Comparison of ENCODE assay signal across 22 mouse cellular contexts in the genomic region with DNA sequence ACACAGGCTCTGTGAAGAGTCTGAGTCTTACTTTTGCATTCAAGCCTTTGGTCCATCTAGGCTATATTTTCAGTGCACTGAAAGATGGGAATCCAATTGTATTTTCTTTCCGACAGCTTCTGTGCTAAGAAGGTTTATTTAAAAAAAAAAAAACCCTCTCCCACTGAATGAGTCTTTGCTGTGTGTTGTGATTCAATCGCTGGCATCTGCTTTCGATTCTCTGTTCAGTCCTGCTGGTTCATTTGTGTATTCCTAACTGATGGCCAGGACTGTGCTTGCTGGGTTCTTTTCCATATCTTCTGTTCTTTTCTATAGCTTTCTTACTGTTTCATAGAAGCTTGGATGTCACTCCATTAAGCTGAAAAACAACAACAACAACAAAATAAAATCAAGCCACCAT.
A peak's percentile ranks its signal among the peaks of the same experiment; 100 is the strongest.
DNase-seq lines count a peak whose midpoint lies in the region; ATAC-seq and TF ChIP-seq lines count a peak whose summit lies in the region.
"Had no signal": no experiment of that assay in that cellular context is flagged by ENCODE, and none has a peak within 500 bp of the region (broad histone marks: within the 10 kb centered on the region; RNA-seq: fewer than 3 reads in every experiment).

No protein-coding gene starts in this region.

- peak overlapping the region; percentile 79; the same call in 1 of the 2 replicates for H3K27ac ChIP-seq in cerebellum, adult 2 months (ENCODE audit: insufficient read depth, low read length)
- no peak overlapping the region for H3K27ac ChIP-seq in embryonic facial prominence, embryonic 11.5 days (replicated peaks; ENCODE audit: low read depth, low read length)
- no peak overlapping the region for H3K27ac ChIP-seq in embryonic facial prominence, embryonic 10.5 days (replicated peaks)
- no peak overlapping the region for H3K27ac ChIP-seq in midbrain, embryonic 11.5 days (ENCODE audit: low read depth, low read length)
- H3K27ac ChIP-seq in midbrain, embryonic 13.5 days: no peak overlapping the region
- no peak overlapping the region for H3K27ac ChIP-seq in hindbrain, embryonic 16.5 days (ENCODE audit: low read depth, low read length)
- H3K27ac ChIP-seq: forebrain, embryonic 10.5 days; forebrain, embryonic 13.5 days; heart, embryonic 15.5 days; hindbrain, embryonic 14.5 days had no signal

- no peaks in the 10 kb centered on the region for H3K9me3 ChIP-seq in embryonic facial prominence, embryonic 11.5 days (replicated peaks; ENCODE audit: control insufficient read depth, low read length)
- H3K9me3 ChIP-seq in embryonic facial prominence, embryonic 10.5 days: no peaks in the 10 kb centered on the region
- H3K9me3 ChIP-seq in midbrain, embryonic 11.5 days (ENCODE audit: control insufficient read depth, low read length): no peaks in the 10 kb centered on the region
- H3K9me3 ChIP-seq in midbrain, embryonic 13.5 days: no peaks in the 10 kb centered on the region
- no peaks in the 10 kb centered on the region for H3K9me3 ChIP-seq in hindbrain, embryonic 16.5 days (ENCODE audit: control insufficient read depth, low read length)
- H3K9me3 ChIP-seq: forebrain, embryonic 10.5 days; forebrain, embryonic 13.5 days; heart, embryonic 12.5 days; heart, embryonic 15.5 days; hindbrain, embryonic 10.5 days had no signal

- H3K4me2 ChIP-seq in embryonic facial prominence, embryonic 11.5 days (ENCODE audit: low read depth, low read length): no peak overlapping the region
- no peak overlapping the region for H3K4me2 ChIP-seq in midbrain, embryonic 11.5 days
- H3K4me2 ChIP-seq in midbrain, embryonic 13.5 days (replicated peaks): no peak overlapping the region
- no peak overlapping the region for H3K4me2 ChIP-seq in hindbrain, embryonic 16.5 days (ENCODE audit: low read length)
- H3K4me2 ChIP-seq: forebrain, embryonic 13.5 days; heart, embryonic 12.5 days; heart, embryonic 15.5 days; hindbrain, embryonic 14.5 days had no signal

- no peak overlapping the region for H3K4me3 ChIP-seq in cerebellum, adult 2 months (replicated peaks; ENCODE audit: insufficient read depth, low read depth, low read length)
- no peak overlapping the region for H3K4me3 ChIP-seq in embryonic facial prominence, embryonic 11.5 days (ENCODE audit: low read depth, low read length)
- H3K4me3 ChIP-seq in embryonic facial prominence, embryonic 10.5 days: no peak overlapping the region
- H3K4me3 ChIP-seq in midbrain, embryonic 11.5 days (ENCODE audit: low read depth, low read length): no peak overlapping the region
- no peak overlapping the region for H3K4me3 ChIP-seq in midbrain, embryonic 13.5 days (replicated peaks)
- H3K4me3 ChIP-seq in hindbrain, embryonic 16.5 days (ENCODE audit: low read length): no peak overlapping the region
- H3K4me3 ChIP-seq: forebrain, embryonic 10.5 days; forebrain, embryonic 13.5 days; heart, embryonic 12.5 days; heart, embryonic 15.5 days; hindbrain, embryonic 10.5 days had no signal

- no peak for TF ChIP-seq POLR2A in cerebellum, adult 2 months (IDR thresholded peaks at IDR 0.05; ENCODE audit: borderline replicate concordance, insufficient read depth, low read length)

- 15% methylated on average over 3 of the region's 3 CpGs for WGBS in cerebellum, adult 2 months
- whole genome bisulfite sequencing in embryonic facial prominence, embryonic 11.5 days: 23% methylated on average over 3 of the region's 3 CpGs
- 42% methylated on average over 3 of the region's 3 CpGs for WGBS in embryonic facial prominence, embryonic 10.5 days
- WGBS in midbrain, embryonic 11.5 days: 51% methylated on average over 3 of the region's 3 CpGs
- 65% methylated on average over 3 of the region's 3 CpGs for WGBS in midbrain, embryonic 13.5 days
- WGBS in hindbrain, embryonic 16.5 days: 48% methylated on average over 3 of the region's 3 CpGs

- peak in 1 of 2 experiments; percentile 45 for DNase-seq in cerebellum, adult 2 months
- no peak for DNase-seq in cerebellum, adult 11-12 months
- DNase-seq in embryonic facial prominence, embryonic 11.5 days (ENCODE audit: low spot score): peak; percentile 63
- no peak for DNase-seq in embryonic facial prominence, embryonic 10.5 days (ENCODE audit: low spot score)
- DNase-seq in midbrain, embryonic 11.5 days (ENCODE audit: low spot score, missing footprints): peak; percentile 41
- DNase-seq: adrenal gland, postnatal 10 days; adrenal gland, postnatal 36 days; gastrocnemius, postnatal 10 days; gastrocnemius, postnatal 36 days; heart, postnatal 10 days; heart, postnatal 36 days had no signal

- ATAC-seq in embryonic facial prominence, embryonic 11.5 days (replicated peaks; ENCODE audit: insufficient number of reproducible peaks, low FRiP score, low TSS enrichment, low read depth): no peak
- ATAC-seq in midbrain, embryonic 11.5 days (ENCODE audit: low FRiP score): no peak
- no peak for ATAC-seq in midbrain, embryonic 13.5 days
- ATAC-seq in hindbrain, embryonic 16.5 days: no peak
- ATAC-seq: forebrain, embryonic 13.5 days; forebrain, embryonic 16.5 days; intestine, postnatal 0 days; Patski had no signal

- no peaks in the 10 kb centered on the region for H3K36me3 ChIP-seq in embryonic facial prominence, embryonic 11.5 days (replicated peaks; ENCODE audit: control insufficient read depth, insufficient read depth, low read depth, low read length)
- H3K36me3 ChIP-seq in embryonic facial prominence, embryonic 10.5 days (replicated peaks): no peaks in the 10 kb centered on the region
- no peaks in the 10 kb centered on the region for H3K36me3 ChIP-seq in midbrain, embryonic 11.5 days (ENCODE audit: control insufficient read depth, insufficient read depth, low read length)
- H3K36me3 ChIP-seq in midbrain, embryonic 13.5 days: no peaks in the 10 kb centered on the region
- no peaks in the 10 kb centered on the region for H3K36me3 ChIP-seq in hindbrain, embryonic 16.5 days (ENCODE audit: control insufficient read depth, insufficient read depth, low read length)
- H3K36me3 ChIP-seq: forebrain, embryonic 10.5 days; heart, embryonic 12.5 days; heart, embryonic 15.5 days; hindbrain, embryonic 10.5 days had no signal

- no peak for TF ChIP-seq CTCF in cerebellum, adult 2 months (IDR thresholded peaks at IDR 0.05; ENCODE audit: borderline replicate concordance, insufficient read depth, low read depth, low read length)

- H3K4me1 ChIP-seq in cerebellum, adult 2 months (ENCODE audit: control insufficient read depth, insufficient read depth, low read length): peaks cover 7% of the 10 kb centered on the region; the same call in 1 of the 2 replicates
- no peaks in the 10 kb centered on the region for H3K4me1 ChIP-seq in embryonic facial prominence, embryonic 11.5 days (ENCODE audit: control insufficient read depth, insufficient read depth, low read length)
- peaks cover 21% of the 10 kb centered on the region; the same call in 1 of the 2 replicates for H3K4me1 ChIP-seq in embryonic facial prominence, embryonic 10.5 days
- no peaks in the 10 kb centered on the region for H3K4me1 ChIP-seq in midbrain, embryonic 11.5 days (ENCODE audit: control insufficient read depth, insufficient read depth, low read length)
- no peaks in the 10 kb centered on the region for H3K4me1 ChIP-seq in midbrain, embryonic 13.5 days (replicated peaks)
- H3K4me1 ChIP-seq in hindbrain, embryonic 16.5 days (ENCODE audit: control insufficient read depth, insufficient read depth, low read depth, low read length): no peaks in the 10 kb centered on the region; the same call in 1 of the 2 replicates

- H3K27me3 ChIP-seq in cerebellum, adult 2 months (ENCODE audit: control insufficient read depth, insufficient read depth, low read length): no peaks in the 10 kb centered on the region
- no peaks in the 10 kb centered on the region for H3K27me3 ChIP-seq in embryonic facial prominence, embryonic 11.5 days (ENCODE audit: control insufficient read depth, insufficient read depth, low read length)
- no peaks in the 10 kb centered on the region for H3K27me3 ChIP-seq in embryonic facial prominence, embryonic 10.5 days (replicated peaks; ENCODE audit: low read depth, poor library complexity, severe bottlenecking)
- no peaks in the 10 kb centered on the region for H3K27me3 ChIP-seq in midbrain, embryonic 11.5 days (ENCODE audit: control insufficient read depth, insufficient read depth, low read length)
- H3K27me3 ChIP-seq in midbrain, embryonic 13.5 days: no peaks in the 10 kb centered on the region
- H3K27me3 ChIP-seq in hindbrain, embryonic 16.5 days (replicated peaks; ENCODE audit: control insufficient read depth, insufficient read depth, low read length): no peaks in the 10 kb centered on the region
- H3K27me3 ChIP-seq: forebrain, embryonic 13.5 days; heart, embryonic 12.5 days; heart, embryonic 15.5 days; Patski had no signal

- H3K9ac ChIP-seq in embryonic facial prominence, embryonic 11.5 days (replicated peaks; ENCODE audit: low read length): no peak overlapping the region
- no peak overlapping the region for H3K9ac ChIP-seq in midbrain, embryonic 11.5 days (ENCODE audit: low read length)
- H3K9ac ChIP-seq in midbrain, embryonic 13.5 days (replicated peaks): no peak overlapping the region
- H3K9ac ChIP-seq in hindbrain, embryonic 16.5 days (ENCODE audit: low read depth, low read length): no peak overlapping the region
- H3K9ac ChIP-seq: forebrain, embryonic 13.5 days; heart, embryonic 12.5 days; heart, embryonic 15.5 days; hindbrain, embryonic 14.5 days had no signal

Comparison
In these comparisons a context has a peak if more than half of its experiments do, and no peak if none do; other contexts are left out.
1. DNase-seq: peak in embryonic facial prominence, embryonic 11.5 days (single experiment) and midbrain, embryonic 11.5 days (single experiment); none in cerebellum, adult 11-12 months (single experiment) and embryonic facial prominence, embryonic 10.5 days (single experiment).